Mouse (Mus musculus): ENCODE measurements around the gene Hspb6. TPM values are rescaled to one million over a fixed set of nuclear protein-coding genes. Genes with fewer than 3 reads are reported as not detected.

Gene Hspb6
- polyA plus RNA-seq, 1 experiment = 129 TPM

DNA sequence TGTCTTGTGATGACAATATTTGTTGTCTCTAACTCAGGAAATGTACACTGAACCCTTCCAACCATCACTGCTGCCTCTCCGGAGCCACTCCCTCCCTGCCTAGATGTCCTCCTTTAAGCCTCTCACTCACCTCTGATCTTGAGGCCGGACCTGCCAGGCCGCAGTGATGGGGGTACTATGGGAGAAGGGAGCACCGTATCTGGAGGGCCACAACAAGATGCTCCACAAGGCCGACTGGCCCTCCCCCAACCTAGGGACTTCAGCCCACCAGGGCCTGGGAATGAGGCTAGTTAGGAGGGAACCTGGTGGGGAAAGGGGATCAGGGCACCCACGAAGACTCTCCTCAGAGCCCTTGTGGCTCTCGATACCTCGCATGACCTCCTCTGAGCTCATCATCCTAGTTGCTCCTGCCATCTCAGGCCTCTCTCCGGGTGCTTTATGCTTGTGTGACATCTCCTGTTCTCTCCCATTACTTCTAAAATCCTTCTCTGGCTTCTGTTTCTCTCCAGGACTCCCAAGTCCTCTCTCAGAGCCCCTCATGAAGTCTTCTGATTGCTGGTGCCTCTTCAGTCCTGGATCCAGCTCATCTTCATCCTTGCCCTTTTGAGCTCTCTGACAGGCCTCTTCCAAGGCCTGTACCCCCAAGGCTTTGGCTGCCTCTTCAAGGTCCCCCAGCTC is 39.1 kb downstream of the Hspb6 start:
- TF ChIP-seq CTCF (IDR thresholded peaks at IDR 0.05; ENCODE audit: insufficient read depth, low read length) (no peak), POLR2A (IDR thresholded peaks at IDR 0.05; ENCODE audit: borderline replicate concordance, extremely low read depth, low read depth, low read length) (no peak)
- WGBS = 83% methylated on average over 9 of the region's 9 CpGs
- DNase-seq = no peak
- Histone ChIP-seq H3K4me3 (replicated peaks; ENCODE audit: extremely low read depth, low read depth, low read length) (no peak overlapping the region), H3K4me1 (ENCODE audit: control insufficient read depth, insufficient read depth, low read length) (peaks cover 15% of the 10 kb centered on the region)

DNA sequence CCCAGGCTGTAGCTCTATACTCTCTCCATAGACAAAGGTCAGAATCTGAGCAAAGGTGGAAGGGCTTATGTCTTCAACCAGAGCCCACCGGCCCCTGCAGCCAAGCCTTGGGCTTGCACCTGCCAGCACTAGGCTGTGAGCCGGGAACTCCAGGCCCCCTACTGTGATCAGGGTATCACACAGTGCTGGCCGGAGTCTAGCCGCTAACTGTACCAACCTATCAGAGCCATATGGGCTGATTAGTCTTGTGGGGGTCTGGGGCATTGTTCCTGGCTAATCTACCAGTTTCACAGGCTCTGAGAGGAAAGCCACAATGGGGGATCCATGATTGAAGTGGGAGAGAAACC is 39.6 kb downstream of the Hspb6 start:
- peaks cover 15% of the 10 kb centered on the region for H3K4me1 ChIP-seq (ENCODE audit: control insufficient read depth, insufficient read depth, low read length)
- no peak overlapping the region for H3K4me3 ChIP-seq (replicated peaks; ENCODE audit: extremely low read depth, low read depth, low read length)
- WGBS = 75% methylated on average over 4 of the region's 4 CpGs
- DNase-seq = no peak
- TF ChIP-seq CTCF (IDR thresholded peaks at IDR 0.05; ENCODE audit: insufficient read depth, low read length) (no peak), POLR2A (IDR thresholded peaks at IDR 0.05; ENCODE audit: borderline replicate concordance, extremely low read depth, low read depth, low read length) (no peak)

DNA sequence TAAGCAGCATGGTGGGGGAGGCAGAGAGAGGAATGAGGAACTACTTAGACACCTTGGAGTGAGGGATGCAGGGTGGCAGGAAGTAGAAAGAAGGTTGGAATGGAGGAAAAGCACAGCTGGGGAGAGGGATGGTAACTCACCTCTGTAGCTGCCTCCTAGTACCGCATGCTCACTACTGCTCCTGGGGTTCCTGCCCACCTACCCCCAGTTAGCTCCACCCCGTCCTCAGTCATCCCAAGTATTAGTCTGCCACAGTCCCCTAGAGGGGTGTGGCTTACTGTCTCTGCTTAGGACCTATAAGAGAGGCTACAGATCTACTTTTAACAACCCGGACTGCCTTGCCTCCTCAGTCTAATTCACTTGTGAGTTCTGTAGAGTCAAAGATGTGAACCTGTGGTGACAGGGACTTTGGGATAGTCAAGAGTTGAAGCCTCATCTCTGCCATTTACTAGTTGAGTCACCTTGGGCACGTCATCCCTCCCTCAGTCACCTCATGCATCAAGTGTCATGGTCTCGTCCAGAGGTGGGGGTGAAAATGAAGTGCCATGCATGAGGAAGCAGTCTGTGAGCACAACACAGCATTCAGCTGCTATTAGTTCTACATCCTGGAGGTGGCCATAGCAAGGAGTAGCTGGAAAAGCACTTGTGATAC is 40.9 kb downstream of the Hspb6 start:
- H3K4me1 ChIP-seq (ENCODE audit: control insufficient read depth, insufficient read depth, low read length) = peaks cover 8% of the 10 kb centered on the region
- no peak overlapping the region for H3K4me3 ChIP-seq (replicated peaks; ENCODE audit: extremely low read depth, low read depth, low read length)
- WGBS = 37% methylated on average over 5 of the region's 5 CpGs
- no peak for TF ChIP-seq POLR2A (IDR thresholded peaks at IDR 0.05; ENCODE audit: borderline replicate concordance, extremely low read depth, low read depth, low read length)
- TF ChIP-seq CTCF (IDR thresholded peaks at IDR 0.05; ENCODE audit: insufficient read depth, low read length) = no peak
- no peak for DNase-seq

DNA sequence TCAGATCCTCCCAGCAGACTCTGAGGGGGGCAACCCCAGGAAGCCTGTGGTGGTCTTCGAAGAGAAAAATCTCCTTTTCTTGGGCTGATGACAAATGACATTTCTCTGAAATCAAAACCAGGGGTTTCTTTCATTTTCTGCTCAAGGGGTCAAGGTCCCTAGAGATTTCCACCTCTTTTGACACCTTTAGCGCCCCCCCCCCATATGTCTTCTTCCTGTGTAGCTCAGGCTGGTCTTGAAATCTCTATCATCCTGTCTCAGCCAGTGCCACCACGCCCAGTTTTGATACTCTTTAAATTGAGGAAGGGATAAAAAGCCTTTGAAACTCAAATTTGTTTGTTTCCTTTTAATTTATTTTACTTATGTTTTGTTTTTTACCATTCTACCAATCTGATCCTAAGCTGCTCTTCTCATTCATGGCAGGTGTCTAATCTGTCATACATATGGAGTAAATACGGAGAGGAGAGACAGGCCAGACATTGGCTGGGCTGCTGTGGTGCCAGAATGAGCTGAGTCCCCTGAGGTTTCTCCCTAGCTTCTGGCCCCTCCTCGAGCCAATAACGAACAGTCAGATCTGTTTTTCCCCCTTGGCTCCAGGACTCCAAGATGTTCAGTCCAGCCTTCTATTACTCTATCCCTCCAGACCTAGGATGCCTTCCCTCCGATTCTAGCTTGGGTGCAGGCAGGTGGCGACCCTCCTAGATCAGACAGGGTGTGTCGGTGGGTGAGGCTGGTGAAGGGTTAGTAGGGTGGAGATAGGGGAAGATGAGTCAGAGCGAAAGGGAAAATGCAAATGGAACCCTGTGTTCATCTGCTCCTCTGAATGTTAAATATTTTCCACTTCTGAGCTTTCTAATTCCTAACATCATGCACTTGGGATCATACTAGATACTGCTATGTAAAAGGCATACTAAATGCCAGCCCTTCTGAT is 41.9 kb downstream of the Hspb6 start:
- no peak for DNase-seq
- Histone ChIP-seq H3K4me3 (replicated peaks; ENCODE audit: extremely low read depth, low read depth, low read length) (no peak overlapping the region), H3K4me1 (ENCODE audit: control insufficient read depth, insufficient read depth, low read length) (peaks cover 8% of the 10 kb centered on the region)
- 62% methylated on average over 10 of the region's 10 CpGs for WGBS
- no peak for TF ChIP-seq CTCF (IDR thresholded peaks at IDR 0.05; ENCODE audit: insufficient read depth, low read length)
- no peak for TF ChIP-seq POLR2A (IDR thresholded peaks at IDR 0.05; ENCODE audit: borderline replicate concordance, extremely low read depth, low read depth, low read length)

DNA sequence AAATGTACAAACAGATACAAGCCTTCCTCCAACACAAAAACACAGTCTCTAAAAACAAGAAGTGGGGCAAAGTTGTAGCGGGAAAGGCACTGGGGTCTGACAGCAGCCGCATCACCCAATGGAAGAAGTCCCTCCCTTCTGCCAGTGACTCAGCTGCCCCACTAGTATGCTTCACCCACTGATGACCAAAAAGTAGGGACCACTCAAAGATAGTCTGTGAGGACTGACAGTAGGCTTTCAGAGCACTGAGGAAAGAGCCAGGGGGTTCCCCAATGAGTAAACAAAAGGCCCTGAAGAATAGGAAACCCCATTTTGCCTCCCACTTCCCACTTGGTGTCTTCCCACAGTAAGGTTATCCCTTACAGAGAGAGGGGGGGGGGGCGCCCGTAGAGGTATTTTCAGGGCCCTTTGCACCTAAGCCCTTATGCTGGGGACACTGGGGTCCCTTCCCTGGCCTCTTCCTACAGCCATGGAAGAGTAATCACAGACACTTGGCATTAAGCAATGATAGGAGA is 42.6 kb downstream of the Hspb6 start:
- no peak overlapping the region for H3K4me3 ChIP-seq (replicated peaks; ENCODE audit: extremely low read depth, low read depth, low read length)
- no peak for TF ChIP-seq CTCF (IDR thresholded peaks at IDR 0.05; ENCODE audit: insufficient read depth, low read length)
- TF ChIP-seq POLR2A (IDR thresholded peaks at IDR 0.05; ENCODE audit: borderline replicate concordance, extremely low read depth, low read depth, low read length) = no peak
- no peak for DNase-seq
- WGBS = 57% methylated on average over 4 of the region's 4 CpGs
- peaks cover 8% of the 10 kb centered on the region for H3K4me1 ChIP-seq (ENCODE audit: control insufficient read depth, insufficient read depth, low read length)

DNA sequence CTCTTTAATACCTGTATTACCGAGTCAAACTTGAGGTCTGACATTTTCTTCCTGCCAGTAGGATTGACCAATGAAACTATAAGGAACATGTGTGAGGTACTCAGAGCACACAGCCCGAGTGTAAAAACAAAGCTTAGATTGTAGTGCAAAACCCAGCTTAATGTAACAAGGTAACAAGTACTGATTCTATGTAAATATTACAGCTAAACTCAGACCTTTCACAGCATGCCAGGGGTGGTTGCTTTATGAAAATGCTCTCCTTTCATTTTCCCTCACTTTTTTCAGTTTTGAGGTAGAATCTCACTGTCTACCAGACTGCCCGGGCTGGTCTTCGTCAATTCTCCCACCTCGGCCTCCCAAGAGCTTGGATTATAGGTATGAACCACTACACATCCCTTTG is 44.1 kb downstream of the Hspb6 start:
- H3K4me1 ChIP-seq (ENCODE audit: control insufficient read depth, insufficient read depth, low read length) = peaks cover 7% of the 10 kb centered on the region
- no peak overlapping the region for H3K4me3 ChIP-seq (replicated peaks; ENCODE audit: extremely low read depth, low read depth, low read length)
- no peak for DNase-seq
- TF ChIP-seq CTCF (IDR thresholded peaks at IDR 0.05; ENCODE audit: insufficient read depth, low read length) (no peak), POLR2A (IDR thresholded peaks at IDR 0.05; ENCODE audit: borderline replicate concordance, extremely low read depth, low read depth, low read length) (no peak)
- 56% methylated on average over 5 of the region's 5 CpGs for WGBS

DNA sequence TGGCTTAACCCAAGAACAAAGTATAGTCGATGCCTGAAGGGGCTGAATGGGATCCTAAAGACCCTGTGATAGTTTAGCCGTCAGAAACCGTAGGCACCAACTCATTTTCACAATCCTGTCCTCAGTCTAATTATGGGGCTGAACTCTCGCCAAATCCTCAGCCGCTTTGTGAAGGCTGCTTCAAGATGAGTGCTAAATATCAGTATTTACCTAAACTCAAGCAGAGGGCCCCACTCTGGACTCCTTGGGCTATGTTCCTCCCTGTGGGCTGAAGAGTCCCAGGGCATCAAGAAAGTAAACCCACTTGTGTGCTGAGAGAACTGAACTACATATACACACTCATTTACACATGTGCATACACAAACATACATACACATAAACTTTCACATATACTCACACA is 44.8 kb downstream of the Hspb6 start:
- Histone ChIP-seq H3K4me1 (ENCODE audit: control insufficient read depth, insufficient read depth, low read length) (peaks cover 7% of the 10 kb centered on the region), H3K4me3 (replicated peaks; ENCODE audit: extremely low read depth, low read depth, low read length) (no peak overlapping the region)
- WGBS = 55% methylated on average over 5 of the region's 5 CpGs
- no peak for DNase-seq
- TF ChIP-seq CTCF (IDR thresholded peaks at IDR 0.05; ENCODE audit: insufficient read depth, low read length) = no peak
- no peak for TF ChIP-seq POLR2A (IDR thresholded peaks at IDR 0.05; ENCODE audit: borderline replicate concordance, extremely low read depth, low read depth, low read length)

DNA sequence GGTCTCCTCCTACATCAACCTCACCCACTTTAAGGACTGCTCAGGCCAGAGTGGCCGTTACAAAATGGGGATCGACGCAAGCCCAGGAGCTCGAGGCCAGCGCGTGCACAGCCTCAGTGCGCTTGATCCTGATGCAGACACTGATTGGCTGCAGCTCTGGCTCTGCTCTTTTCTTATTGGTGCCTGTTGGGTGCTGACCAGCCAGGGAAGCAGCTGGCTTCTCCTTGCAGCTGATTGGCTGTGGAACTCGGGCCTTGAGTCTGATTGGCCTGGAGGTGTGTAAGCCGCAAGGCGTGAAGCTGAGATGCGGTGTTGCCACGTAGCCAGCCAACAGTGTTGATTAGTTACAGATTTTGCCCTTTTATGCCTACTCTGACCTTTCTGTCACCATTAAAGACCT is 46.8 kb downstream of the Hspb6 start, which contains the start of gene Zbtb32:
TSS of gene Zbtb32 (minus strand) at position 124 of the 400 bp plus-strand sequence.
- no peak within 1 kb of the TSS for H3K4me3 ChIP-seq (replicated peaks; ENCODE audit: extremely low read depth, low read depth, low read length)

DNA sequence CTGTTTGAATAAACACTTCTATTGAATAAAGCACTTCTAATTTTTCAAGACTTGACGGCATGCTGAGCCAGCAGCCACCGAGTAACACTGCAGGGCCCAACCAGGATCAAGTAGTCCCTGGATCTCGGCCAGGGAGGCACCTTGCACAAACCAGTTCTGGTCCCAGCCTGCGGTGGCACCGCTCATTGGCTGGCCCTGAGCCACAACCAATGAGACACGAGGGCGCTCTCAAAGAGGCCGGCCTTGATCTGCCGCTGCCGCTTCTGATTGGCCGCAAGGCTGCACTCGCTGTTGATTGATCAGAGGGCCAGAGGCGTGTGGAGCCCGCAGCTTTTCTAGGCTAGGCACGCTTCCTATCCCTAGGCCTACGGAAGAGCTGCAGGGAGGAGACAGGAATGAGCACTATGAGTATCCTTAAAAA is 48.0 kb downstream of the Hspb6 start:
- no peak for TF ChIP-seq CTCF (IDR thresholded peaks at IDR 0.05; ENCODE audit: insufficient read depth, low read length)
- TF ChIP-seq POLR2A (IDR thresholded peaks at IDR 0.05; ENCODE audit: borderline replicate concordance, extremely low read depth, low read depth, low read length) = peak; percentile 42; the same call in 1 of the 2 replicates

More for the DNA sequence above, 46.8 kb downstream of the Hspb6 start, which contains the start of gene Zbtb32:
- 87% methylated on average over 12 of the region's 12 CpGs for WGBS
- no peak for TF ChIP-seq CTCF (IDR thresholded peaks at IDR 0.05; ENCODE audit: insufficient read depth, low read length)
- TF ChIP-seq POLR2A (IDR thresholded peaks at IDR 0.05; ENCODE audit: borderline replicate concordance, extremely low read depth, low read depth, low read length) = no peak
- 0 out of 2 replicates have a peak, but pooled peaks cover 4% of the 10 kb centered on the region for H3K4me1 ChIP-seq (ENCODE audit: control insufficient read depth, insufficient read depth, low read length)
- no peak for DNase-seq

More for the DNA sequence above, 48.0 kb downstream of the Hspb6 start:
- peak; percentile 96 for DNase-seq
- under 1% methylated on average over 16 of the region's 16 CpGs for WGBS
- no peak overlapping the region for H3K4me3 ChIP-seq (replicated peaks; ENCODE audit: extremely low read depth, low read depth, low read length)
- 0 out of 2 replicates have a peak, but pooled peaks cover 4% of the 10 kb centered on the region for H3K4me1 ChIP-seq (ENCODE audit: control insufficient read depth, insufficient read depth, low read length)

Measured in lung, adult 2 months (tissue).